Mouse (Mus musculus) C2C12 (cell line): ENCODE data around the gene Fam181a. TPM values are rescaled to one million over a fixed set of nuclear protein-coding genes. Genes with fewer than 3 reads are reported as not detected.

ENCODE experiments used
- H3K27me3 ChIP-seq: one replicate; pipeline ENCODE4 v1.6.1; 2011; ENCODE audit not compliant: control insufficient read depth, insufficient read depth, insufficient read length
- H3K36me3 ChIP-seq: one replicate; pipeline ENCODE4 v1.6.1; 2011; ENCODE audit not compliant: control insufficient read depth, insufficient read depth
- H3K4me3 ChIP-seq: one replicate; pipeline ENCODE4 v1.5.1; 2011; ENCODE audit warnings: mild to moderate bottlenecking, control low read depth; ENCODE audit not compliant: poor library complexity, insufficient read depth, severe bottlenecking
- H3K79me2 ChIP-seq: one replicate; pipeline ENCODE4 v1.6.1; 2011; ENCODE audit not compliant: control insufficient read depth, insufficient read depth
- H3K79me3 ChIP-seq: one replicate; pipeline ENCODE4 v1.6.1; 2011; ENCODE audit warnings: low read depth, control low read depth
- H3ac ChIP-seq: one replicate; pipeline ENCODE3; 2011; ENCODE audit warnings: low read depth; ENCODE audit not compliant: control insufficient read depth, insufficient read length
- CEBPB ChIP-seq: IDR thresholded peaks from one replicate; pipeline ENCODE4 v1.6.1; 2011; ENCODE audit warnings: low read depth, mild to moderate bottlenecking, control low read depth, moderate library complexity
- CTCF ChIP-seq: IDR thresholded peaks from one replicate; pipeline ENCODE4 v1.5.1; 2011; ENCODE audit not compliant: control insufficient read depth, insufficient read depth, insufficient read length
- FOSL1 ChIP-seq: IDR thresholded peaks from one replicate; pipeline ENCODE4 v1.8.0; 2011; ENCODE audit warnings: mild to moderate bottlenecking, low read length; ENCODE audit not compliant: poor library complexity, insufficient read depth, severe bottlenecking
- MAX ChIP-seq: IDR thresholded peaks from one replicate; pipeline ENCODE4 v1.6.1; 2011; ENCODE audit warnings: mild to moderate bottlenecking, control low read depth
- MYOD1 ChIP-seq: IDR thresholded peaks from one replicate; pipeline ENCODE4 v1.6.1; 2011; ENCODE audit warnings: low read depth; ENCODE audit not compliant: control insufficient read depth, insufficient read length
- MYOG ChIP-seq: IDR thresholded peaks from one replicate; pipeline ENCODE4 v1.6.1; 2011; ENCODE audit not compliant: control insufficient read depth, insufficient read length; ENCODE audit errors: extremely low read depth
- USF1 ChIP-seq: IDR thresholded peaks from one replicate; pipeline ENCODE4 v1.6.1; 2011; ENCODE audit warnings: low read depth, mild to moderate bottlenecking, control low read depth, moderate library complexity
- long read RNA-seq, 2 experiments: library from polyadenylated mRNA; unstranded; transcript quantifications; one replicate each; pipeline ENCODE4 v2.0.0; 2019 to 2020
- polyA plus RNA-seq: library from polyadenylated mRNA; unstranded; fragments of >200 nt; fragmentation: generic; extraction: Trizol; gene quantifications from one replicate; pipeline ENCODE4 v1.2.1, GENCODE M21; 2012; ENCODE audit warnings: missing spikeins

Gene Fam181a
- polyA plus RNA-seq = not detected
- long read RNA-seq, experiment 1 = 0 reads
- long read RNA-seq, experiment 2 = 0 reads

DNA sequence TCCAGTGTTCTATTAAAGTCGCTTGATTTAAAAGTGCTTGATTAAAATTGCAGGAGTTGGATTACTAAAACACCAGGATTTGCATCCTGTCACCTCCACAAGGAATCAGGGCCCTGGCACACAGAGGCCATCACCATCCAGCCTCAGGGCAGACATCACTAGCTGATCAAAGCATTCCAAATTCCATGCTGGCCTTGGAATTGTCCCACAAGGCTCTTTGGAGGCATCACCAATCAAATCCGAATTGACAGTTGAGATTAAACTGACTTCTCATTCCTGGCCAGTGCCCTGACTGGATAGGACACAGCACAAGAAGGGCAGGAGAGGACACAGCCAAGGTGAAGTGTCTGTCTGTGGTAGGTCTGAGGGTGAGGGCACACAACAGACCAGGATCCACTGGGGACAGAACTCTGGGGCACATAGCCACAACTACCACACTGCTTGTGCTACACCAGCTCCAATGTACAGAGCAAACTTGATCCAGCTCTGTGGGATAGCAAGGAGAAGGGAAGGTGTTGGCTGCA is at the start of gene Fam181a:
Gene Fam181a (plus strand): TSS at position 232 of the 524 bp plus-strand sequence.
- H3K27me3 ChIP-seq = peaks cover 7% of the 10 kb centered on the region
- no peak within 1 kb of the TSS for H3K4me3 ChIP-seq
- H3K79me2 ChIP-seq = no peaks in the 10 kb centered on the region
- TF ChIP-seq USF1 = no peak
- no peak for TF ChIP-seq CEBPB
- no peak for TF ChIP-seq CTCF
- H3K79me3 ChIP-seq = no peaks in the 10 kb centered on the region
- no peaks in the 10 kb centered on the region for H3K36me3 ChIP-seq
- no peak within 1 kb of the TSS for H3ac ChIP-seq

DNA sequence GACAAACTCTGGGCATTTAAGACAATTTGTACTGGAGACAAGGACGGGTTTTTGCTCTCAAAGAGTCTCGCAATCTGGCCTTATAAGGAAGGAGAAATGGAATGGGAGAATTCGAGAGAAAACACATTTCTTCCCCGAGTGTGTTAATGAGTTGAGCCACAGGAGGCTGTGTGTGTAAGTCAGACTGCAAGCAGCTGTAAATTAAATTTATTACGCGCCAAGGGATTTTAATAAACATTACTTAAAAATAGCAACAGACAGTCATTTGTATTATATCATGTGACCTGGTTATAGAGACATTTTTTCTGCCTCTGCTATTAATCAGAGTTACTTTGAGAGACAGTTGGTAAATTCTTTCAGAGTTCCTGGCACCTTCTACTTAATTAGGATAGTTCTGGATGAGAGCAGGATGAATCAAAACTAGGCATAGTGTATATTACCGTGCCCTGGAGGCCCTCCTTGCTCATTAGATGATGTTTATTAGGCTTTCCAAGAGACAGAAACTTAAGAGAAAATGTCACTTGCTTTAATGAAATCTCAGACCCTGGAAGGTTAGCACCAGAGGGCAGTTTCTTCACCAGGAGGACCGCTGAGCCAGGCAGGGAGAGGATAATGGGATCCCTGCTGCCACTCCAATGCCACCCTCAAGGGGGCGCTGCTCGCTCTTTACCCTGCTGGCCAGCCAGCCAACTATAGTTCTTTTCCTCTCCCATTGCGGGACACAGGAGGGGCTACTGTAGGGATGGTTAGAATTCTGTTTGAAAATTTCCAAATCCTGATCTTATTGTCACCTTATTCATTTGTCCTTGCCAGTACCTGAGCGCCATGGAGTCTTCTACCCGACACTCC is 48.5 kb upstream of the Fam181a start:
- Histone ChIP-seq H3ac (no peak overlapping the region), H3K4me3 (no peak overlapping the region), H3K79me3 (no peaks in the 10 kb centered on the region), H3K79me2 (no peaks in the 10 kb centered on the region), H3K27me3 (no peaks in the 10 kb centered on the region), H3K36me3 (no peaks in the 10 kb centered on the region)
- TF ChIP-seq MYOG (no peak), MYOD1 (no peak), CEBPB (no peak), MAX (no peak)

DNA sequence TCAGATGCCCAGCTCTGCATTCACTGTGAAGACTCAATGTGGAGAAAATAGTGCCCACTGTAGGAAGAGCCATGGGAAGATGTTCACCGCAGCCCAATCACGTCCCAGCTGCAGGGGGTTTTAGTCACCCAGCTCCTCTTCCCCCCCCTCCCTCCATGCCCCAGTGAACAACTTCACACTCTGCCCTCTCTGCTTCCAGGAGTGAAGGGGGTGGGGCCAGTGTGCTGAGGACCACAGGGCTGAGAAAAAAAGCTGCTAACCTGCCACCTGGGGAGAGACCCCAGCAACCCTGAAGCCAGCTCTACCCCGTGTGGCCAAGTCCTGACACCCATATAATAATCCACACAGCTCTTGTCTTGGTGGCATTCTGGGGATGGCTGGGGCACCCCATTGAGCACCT is 44.2 kb upstream of the Fam181a start:
- TF ChIP-seq MAX (no peak), USF1 (no peak), FOSL1 (no peak), MYOD1 (no peak), MYOG (no peak), CEBPB (no peak), CTCF (no peak)
- H3K27me3 ChIP-seq = no peaks in the 10 kb centered on the region
- H3K79me3 ChIP-seq = no peaks in the 10 kb centered on the region
- H3ac ChIP-seq = no peak overlapping the region
- no peak overlapping the region for H3K4me3 ChIP-seq
- H3K36me3 ChIP-seq = no peaks in the 10 kb centered on the region
- H3K79me2 ChIP-seq = no peaks in the 10 kb centered on the region

DNA sequence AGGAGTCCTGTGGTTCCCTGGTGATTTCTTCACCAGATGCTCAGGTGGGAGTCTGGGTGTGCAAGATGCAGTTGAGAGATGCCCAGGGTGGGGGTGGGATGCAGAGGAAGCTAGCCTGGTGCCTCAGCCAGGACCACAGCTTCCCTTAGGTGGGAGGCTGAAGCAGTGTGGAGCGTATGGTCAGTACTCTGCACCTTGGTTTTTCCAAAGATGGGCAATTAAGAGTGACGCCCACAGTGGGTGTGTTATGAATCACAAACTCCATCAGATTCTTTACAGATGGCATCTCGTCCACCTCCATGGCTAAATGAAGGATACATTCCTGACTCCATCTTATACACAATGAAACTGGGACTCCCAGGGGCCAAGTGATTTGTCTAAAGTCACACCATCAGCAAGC is 38.6 kb upstream of the Fam181a start:
- Histone ChIP-seq H3K27me3 (no peaks in the 10 kb centered on the region), H3K79me3 (no peaks in the 10 kb centered on the region), H3K4me3 (no peak overlapping the region), H3ac (no peak overlapping the region), H3K79me2 (no peaks in the 10 kb centered on the region), H3K36me3 (no peaks in the 10 kb centered on the region)
- TF ChIP-seq FOSL1 = no peak
- TF ChIP-seq USF1 = no peak

DNA sequence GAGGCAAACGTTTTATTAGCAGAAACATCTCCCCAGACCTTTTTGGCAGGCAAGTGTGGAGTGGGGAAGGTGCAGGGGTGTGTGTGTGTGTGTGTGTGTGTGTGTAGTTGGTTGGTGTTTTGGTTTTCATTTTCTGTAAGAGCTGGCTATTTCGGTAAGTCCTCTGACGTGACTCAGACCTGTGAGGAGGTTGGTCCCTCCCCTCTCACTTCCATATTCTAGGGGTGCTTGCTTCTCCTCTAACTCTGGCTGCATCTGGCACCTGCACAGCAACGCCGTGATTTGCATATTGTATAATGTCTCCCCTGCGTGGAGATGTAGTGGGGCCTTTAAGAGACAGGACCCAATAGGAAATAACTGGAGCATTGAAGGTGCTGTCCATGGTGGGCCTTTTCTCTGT is 37.7 kb upstream of the Fam181a start:
- H3K27me3 ChIP-seq = no peaks in the 10 kb centered on the region
- H3K4me3 ChIP-seq = no peak overlapping the region
- no peak for TF ChIP-seq FOSL1
- TF ChIP-seq CTCF = no peak
- no peak for TF ChIP-seq USF1
- TF ChIP-seq MYOG = no peak
- TF ChIP-seq CEBPB = no peak
- no peak overlapping the region for H3ac ChIP-seq
- no peaks in the 10 kb centered on the region for H3K79me2 ChIP-seq
- no peaks in the 10 kb centered on the region for H3K36me3 ChIP-seq
- H3K79me3 ChIP-seq = no peaks in the 10 kb centered on the region

DNA sequence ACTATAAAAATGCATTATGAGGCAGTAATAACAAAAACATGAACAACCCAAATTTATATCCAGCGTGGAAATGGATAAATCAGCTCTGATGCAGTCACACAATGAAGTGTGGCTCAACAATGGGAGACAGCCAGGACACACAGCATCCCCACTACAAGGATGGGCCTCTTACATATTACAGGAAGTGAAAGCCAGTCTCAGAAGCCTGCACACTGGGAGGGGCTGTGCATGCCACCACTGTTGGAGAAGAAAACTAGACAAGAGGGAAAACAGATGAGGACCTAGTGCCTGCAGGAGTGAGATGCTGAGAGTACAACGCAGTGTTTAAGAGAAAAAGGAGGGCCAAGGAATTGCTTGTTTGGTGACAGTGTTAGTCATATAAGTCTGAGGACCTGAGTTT is 37.0 kb upstream of the Fam181a start:
- Histone ChIP-seq H3K79me3 (no peaks in the 10 kb centered on the region), H3ac (no peak overlapping the region)

More for the DNA sequence above, 37.0 kb upstream of the Fam181a start:
- no peaks in the 10 kb centered on the region for H3K27me3 ChIP-seq
- H3K36me3 ChIP-seq = no peaks in the 10 kb centered on the region
- H3K4me3 ChIP-seq = no peak overlapping the region
- TF ChIP-seq MAX (no peak), FOSL1 (no peak), USF1 (no peak), CTCF (no peak), MYOD1 (no peak), CEBPB (no peak), MYOG (no peak)
- H3K79me2 ChIP-seq = no peaks in the 10 kb centered on the region
